ENCODE assay signal across 8 mouse cellular contexts in genomic region chr17:64558994-64559540, GRCm38 (mm10). TPM values are rescaled to one million over a fixed set of nuclear protein-coding genes. Genes with fewer than 3 reads are reported as not detected.
DNase-seq lines count a peak whose midpoint lies in the region; ATAC-seq and TF ChIP-seq lines count a peak whose summit lies in the region.

No protein-coding gene starts in this region.

- H3K4me1 ChIP-seq in heart, embryonic 11.5 days (ENCODE audit: control insufficient read depth, insufficient read depth, low read length), result no peaks in the 10 kb centered on the region
- H3K4me1 ChIP-seq in embryonic facial prominence, embryonic 13.5 days, result no peaks in the 10 kb centered on the region; the same call in 1 of the 2 replicates
- H3K4me1 ChIP-seq in limb, embryonic 15.5 days, result 0 out of 2 replicates have a peak, but pooled peaks cover 3% of the 10 kb centered on the region

- no peaks in the 10 kb centered on the region for H3K79me2 ChIP-seq in C2C12 (ENCODE audit: control insufficient read depth, insufficient read depth)

- no peaks in the 10 kb centered on the region for H3K9me3 ChIP-seq in heart, embryonic 11.5 days (replicated peaks; ENCODE audit: control insufficient read depth, low read length)
- H3K9me3 ChIP-seq in embryonic facial prominence, embryonic 13.5 days, result no peaks in the 10 kb centered on the region
- no peaks in the 10 kb centered on the region for H3K9me3 ChIP-seq in limb, embryonic 15.5 days

- H3K36me3 ChIP-seq in heart, embryonic 11.5 days (ENCODE audit: control insufficient read depth, insufficient read depth, low read length), result no peaks in the 10 kb centered on the region
- H3K36me3 ChIP-seq in C2C12 (ENCODE audit: control insufficient read depth, insufficient read depth), result no peaks in the 10 kb centered on the region
- H3K36me3 ChIP-seq in embryonic facial prominence, embryonic 13.5 days, result no peaks in the 10 kb centered on the region
- no peaks in the 10 kb centered on the region for H3K36me3 ChIP-seq in limb, embryonic 15.5 days

- H3K79me3 ChIP-seq in C2C12 (ENCODE audit: low read depth), result no peaks in the 10 kb centered on the region

- peak overlapping the region; percentile 27 for H3ac ChIP-seq in C2C12 (ENCODE audit: control insufficient read depth, insufficient read length, low read depth)

- no peak overlapping the region for H3K27ac ChIP-seq in heart, embryonic 11.5 days (ENCODE audit: low read depth, low read length)
- H3K27ac ChIP-seq in embryonic facial prominence, embryonic 13.5 days, result peak overlapping the region; percentile 13; the same call in 1 of the 2 replicates
- peak overlapping the region; percentile 64 for H3K27ac ChIP-seq in limb, embryonic 15.5 days

- peak overlapping the region; percentile 45 for H3K4me2 ChIP-seq in heart, embryonic 11.5 days
- H3K4me2 ChIP-seq in embryonic facial prominence, embryonic 13.5 days, result peak overlapping the region; percentile 46
- no peak overlapping the region for H3K4me2 ChIP-seq in limb, embryonic 15.5 days

- DNase-seq in heart, postnatal 25 days (ENCODE audit: low spot score), result no peak
- DNase-seq in cerebellum, adult 9-10 months, result no peak
- DNase-seq in left cerebral cortex, postnatal 4 days, result no peak

- 7% methylated on average over 4 of the region's 4 CpGs for WGBS in heart, embryonic 11.5 days (ENCODE audit: insufficient replicate concordance)
- WGBS in embryonic facial prominence, embryonic 13.5 days, result 5% methylated on average over 4 of the region's 4 CpGs
- WGBS in limb, embryonic 15.5 days, result 8% methylated on average over 4 of the region's 4 CpGs

- no peak overlapping the region for H3K4me3 ChIP-seq in heart, embryonic 11.5 days (ENCODE audit: low read depth, low read length)
- H3K4me3 ChIP-seq in C2C12 (ENCODE audit: insufficient read depth, poor library complexity, severe bottlenecking), result no peak overlapping the region
- H3K4me3 ChIP-seq in embryonic facial prominence, embryonic 13.5 days, result no peak overlapping the region
- no peak overlapping the region for H3K4me3 ChIP-seq in limb, embryonic 15.5 days

- no peak overlapping the region for H3K9ac ChIP-seq in heart, embryonic 11.5 days (ENCODE audit: low read depth, low read length)
- H3K9ac ChIP-seq in embryonic facial prominence, embryonic 13.5 days, result no peak overlapping the region
- H3K9ac ChIP-seq in limb, embryonic 15.5 days, result no peak overlapping the region

- TF ChIP-seq CTCF in C2C12 (IDR thresholded peaks at IDR 0.05; ENCODE audit: control insufficient read depth, insufficient read depth, insufficient read length), result no peak

- no peaks in the 10 kb centered on the region for H3K27me3 ChIP-seq in heart, embryonic 11.5 days (ENCODE audit: control insufficient read depth, insufficient read depth, low read length)
- no peaks in the 10 kb centered on the region for H3K27me3 ChIP-seq in C2C12 (ENCODE audit: control insufficient read depth, insufficient read depth, insufficient read length)
- no peaks in the 10 kb centered on the region for H3K27me3 ChIP-seq in embryonic facial prominence, embryonic 13.5 days
- H3K27me3 ChIP-seq in limb, embryonic 15.5 days, result no peaks in the 10 kb centered on the region

- intact Hi-C loops in heart, postnatal 25 days (cut with DNase I), result no loop called here
- intact Hi-C loops in left cerebral cortex, postnatal 4 days (cut with DNase I), result no loop called here

- no peak for ATAC-seq in heart, embryonic 11.5 days (replicated peaks; ENCODE audit: insufficient number of reproducible peaks, low FRiP score, low TSS enrichment)
- ATAC-seq in embryonic facial prominence, embryonic 13.5 days (ENCODE audit: insufficient number of reproducible peaks, insufficient read depth, low FRiP score, low TSS enrichment, low read depth), result no peak
- no peak for ATAC-seq in limb, embryonic 15.5 days (ENCODE audit: insufficient number of reproducible peaks, low FRiP score, low TSS enrichment, low read depth)
- no peak for ATAC-seq in erythroblast, adult 5-6 weeks (replicated peaks; ENCODE audit: low FRiP score, poor library complexity, severe bottlenecking)

TF ChIP-seq in C2C12, 6 proteins besides CTCF, POLR2A, EP300 and RAD21:
- no peak for TF ChIP-seq USF1 (IDR thresholded peaks at IDR 0.05; ENCODE audit: low read depth)
- TF ChIP-seq MYOD1 (IDR thresholded peaks at IDR 0.05; ENCODE audit: control insufficient read depth, insufficient read length, low read depth), result peak; percentile 95

RNA-seq across cellular contexts. Expression of gene Man2a1, which starts 41.5 kb away (rescaled TPM):
- polyA plus RNA-seq in heart, embryonic 11.5 days (2014; fragmentation: Nextera tagmentation; extraction: Ambion mirVana), result 4.1 and 4.9 TPM in 2 replicates
- 10 to 100 TPM; 18.3 to 20.4 TPM for total RNA-seq in heart, postnatal 25 days (2021)
- polyA plus RNA-seq in C2C12 (2012; fragmentation: generic; extraction: Trizol), result 12.5 TPM
- polyA plus RNA-seq in embryonic facial prominence, embryonic 13.5 days (2015; fragmentation: Nextera tagmentation; extraction: Ambion mirVana), result 10.0 and 10.7 TPM in 2 replicates
- polyA plus RNA-seq in limb, embryonic 15.5 days (2015; fragmentation: Nextera tagmentation; extraction: Ambion mirVana), result 13.0 and 15.6 TPM in 2 replicates
- 10 to 100 TPM; 21.1 to 21.7 TPM for total RNA-seq in left cerebral cortex, postnatal 4 days (2021)
- 17.3 and 30.9 TPM in 2 replicates for total RNA-seq in erythroblast, adult 5-6 weeks (2015; ENCODE audit: low replicate concordance)
- 13.9 and 15.2 TPM in 2 replicates for total RNA-seq in erythroblast, adult 5-6 weeks (2017; ENCODE audit: low replicate concordance)
